Mouse (Mus musculus) mouse trophoblast stem cell (cell line): Measurements from ENCODE around the gene Fam168b.

Source experiments
- in situ Hi-C, 2 experiments: fragments of 300-500 bp; cut with MseI, MboI; formaldehyde crosslinking; loops; 2 replicates in 1 of 2; 3 replicates in 1 of 2; pipeline ENCODE4 v1.15.1; 2025

Gene Fam168b

DNA sequence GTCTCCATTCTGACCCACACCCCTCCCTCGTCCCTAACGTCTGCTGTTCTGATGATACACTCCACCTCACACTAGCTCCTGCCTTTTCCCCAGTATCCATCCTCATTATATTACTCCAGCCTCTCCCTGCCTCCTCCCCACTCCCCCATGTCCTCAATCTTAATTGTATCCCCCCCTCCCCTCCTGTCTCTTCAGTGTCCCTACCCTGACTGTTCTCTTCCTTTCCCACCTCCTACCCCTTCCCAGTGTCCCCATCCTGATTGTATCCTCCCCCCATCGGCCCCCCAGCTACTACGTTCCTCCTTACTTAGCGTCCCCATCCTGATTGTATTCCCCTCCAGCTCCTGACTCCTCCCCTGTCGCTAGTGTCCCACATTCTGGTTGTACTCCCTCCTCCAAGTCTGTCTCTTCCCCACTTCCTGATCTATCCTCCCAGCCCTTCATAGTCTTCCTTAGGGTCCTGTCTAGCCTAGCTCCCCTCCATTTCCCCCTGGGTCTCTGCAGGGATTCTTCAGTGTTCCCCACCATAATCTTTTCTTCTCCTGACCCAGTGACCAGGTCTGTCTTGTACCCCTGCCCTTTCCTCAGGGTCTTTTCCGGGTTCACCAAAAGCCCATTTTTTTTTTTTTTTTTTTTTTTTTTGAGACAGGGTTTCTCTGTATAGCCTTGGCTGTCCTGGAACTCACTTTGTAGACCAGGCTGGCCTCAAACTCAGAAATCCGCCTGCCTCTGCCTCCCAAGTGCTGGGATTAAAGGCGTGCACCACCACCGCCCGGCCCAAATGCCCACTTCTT, 7.7 kb upstream of the Fam168b start:
- in situ Hi-C loops: no loop called here

DNA sequence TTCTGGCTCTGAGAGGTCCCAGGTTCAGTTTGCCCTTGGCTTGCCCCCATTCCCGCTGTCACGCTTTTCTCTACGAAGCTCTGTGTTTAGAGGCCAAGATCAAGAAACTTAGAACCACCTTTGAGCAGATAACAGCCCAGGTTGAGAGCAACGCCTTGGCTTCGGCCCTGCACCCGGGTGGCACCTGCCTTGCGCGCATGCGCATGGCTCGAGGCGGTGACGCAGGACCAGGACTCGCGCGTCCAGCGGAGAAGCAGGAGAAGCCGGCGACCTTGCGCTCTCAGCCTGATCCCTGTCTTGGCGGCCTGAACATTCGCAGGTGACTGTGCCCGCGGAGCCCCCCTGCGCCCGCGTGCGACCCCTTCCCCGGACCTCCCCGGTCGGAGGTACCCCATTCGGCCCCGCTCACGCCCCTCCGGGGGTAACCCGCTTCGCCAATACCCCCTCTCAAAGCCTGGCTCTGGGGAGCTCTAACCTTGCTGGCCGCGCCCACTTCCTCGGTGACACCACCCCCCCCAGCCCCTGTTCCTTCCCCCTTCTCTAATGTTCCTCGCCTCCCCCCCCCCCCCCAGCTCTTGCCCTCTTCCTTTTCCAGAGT, 7.0 kb upstream of the Fam168b start, which contains the start of gene Plekhb2:
TSS of gene Plekhb2 (plus strand) at position 232 of the 598 bp plus-strand sequence.
- in situ Hi-C loops: no loop called here

DNA sequence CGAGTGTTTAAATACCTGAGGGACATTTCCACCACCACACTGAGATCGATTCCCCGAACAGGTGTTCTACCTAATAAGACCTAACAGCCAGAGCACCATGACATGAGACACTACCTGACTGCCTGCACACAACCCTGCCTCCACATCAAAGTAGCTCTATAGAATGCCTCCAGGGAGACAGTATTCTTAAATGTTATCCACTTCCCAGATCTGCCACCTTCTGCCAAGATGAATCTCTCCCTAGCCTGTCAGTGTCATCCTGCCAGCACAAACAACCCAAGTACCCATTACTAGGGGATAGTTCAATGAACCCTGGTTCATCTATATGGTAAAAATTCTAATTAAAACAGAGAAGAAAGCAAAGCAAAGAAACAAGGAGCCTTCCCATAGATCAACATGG, 4.2 kb upstream of the Fam168b start:
- in situ Hi-C loops: no loop called here

DNA sequence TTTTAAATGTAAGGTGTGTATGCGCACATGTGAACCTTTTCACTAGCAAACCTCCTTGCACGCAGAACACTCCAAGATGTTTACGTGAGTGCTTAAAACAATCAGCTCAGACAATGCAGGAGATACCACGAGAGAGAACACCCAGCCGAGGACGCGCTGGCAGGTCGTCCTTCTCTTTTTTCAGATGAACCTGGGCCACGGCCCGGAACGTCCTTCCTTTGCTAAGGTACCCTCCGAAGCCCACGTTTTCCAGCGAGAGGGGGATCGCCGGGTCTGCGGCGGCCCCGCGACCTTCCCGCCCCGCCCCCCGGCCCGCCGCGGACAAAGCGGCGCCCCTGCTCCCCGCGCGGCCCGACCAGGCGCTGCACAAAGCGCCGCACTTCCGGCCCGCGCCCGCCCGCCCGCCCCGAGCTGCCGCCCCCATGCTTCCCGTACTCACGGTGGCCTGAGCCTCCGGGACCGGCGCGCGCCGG, 440 bp downstream of the Fam168b start:
- in situ Hi-C loops: no loop called here

DNA sequence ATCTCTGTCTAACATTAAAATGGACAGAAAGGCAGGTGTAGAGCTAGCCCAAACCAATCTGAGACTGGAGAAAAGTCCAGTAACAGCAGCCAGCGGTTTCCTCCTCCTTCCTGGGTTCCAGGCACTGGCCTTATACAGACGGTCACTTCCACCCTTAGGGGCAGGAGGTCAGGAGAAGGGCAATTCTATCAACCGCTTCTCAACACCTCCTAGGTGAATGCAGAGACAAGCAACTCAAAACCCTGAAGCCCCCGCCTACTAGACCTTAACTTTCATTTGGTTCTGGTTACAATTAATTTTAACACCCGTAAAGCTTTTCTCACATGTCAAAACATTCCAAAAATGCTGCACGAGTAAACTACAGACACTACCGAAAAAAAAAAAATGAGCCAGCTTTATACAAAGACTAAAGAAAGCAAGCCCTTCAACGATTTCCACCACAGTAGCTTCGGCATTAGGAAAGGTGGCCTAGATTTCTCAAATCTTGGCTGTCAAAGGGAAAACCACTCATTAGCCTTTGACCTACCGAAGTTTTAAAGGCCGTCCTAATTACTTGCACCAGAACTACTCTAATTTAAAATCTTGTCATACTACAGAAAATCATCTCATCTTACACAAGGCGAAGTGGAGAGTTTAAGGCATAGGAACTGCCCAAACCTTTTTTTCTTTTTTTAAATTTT, 1.0 kb downstream of the Fam168b start:
- in situ Hi-C loops: no loop called here

DNA sequence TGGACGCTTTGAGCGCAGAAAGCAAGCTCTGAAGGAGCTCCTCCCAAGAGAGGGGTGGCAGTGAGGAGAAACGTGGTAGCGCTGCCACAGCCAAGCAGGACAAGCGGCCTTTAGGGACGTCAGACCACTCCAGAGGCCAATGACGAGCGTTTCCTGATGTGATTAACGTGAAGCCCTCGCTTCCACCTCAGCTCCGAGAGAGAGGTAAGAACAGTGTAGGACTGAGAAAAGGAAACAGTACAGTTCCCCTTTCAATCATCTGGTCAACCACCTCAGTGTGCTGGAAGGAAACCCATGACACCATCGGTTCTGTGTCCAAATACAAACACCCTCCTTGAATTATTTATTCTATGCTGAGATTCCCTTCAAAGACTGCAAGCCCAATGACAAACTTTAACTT, 3.6 kb downstream of the Fam168b start:
- in situ Hi-C loops: no loop called here

DNA sequence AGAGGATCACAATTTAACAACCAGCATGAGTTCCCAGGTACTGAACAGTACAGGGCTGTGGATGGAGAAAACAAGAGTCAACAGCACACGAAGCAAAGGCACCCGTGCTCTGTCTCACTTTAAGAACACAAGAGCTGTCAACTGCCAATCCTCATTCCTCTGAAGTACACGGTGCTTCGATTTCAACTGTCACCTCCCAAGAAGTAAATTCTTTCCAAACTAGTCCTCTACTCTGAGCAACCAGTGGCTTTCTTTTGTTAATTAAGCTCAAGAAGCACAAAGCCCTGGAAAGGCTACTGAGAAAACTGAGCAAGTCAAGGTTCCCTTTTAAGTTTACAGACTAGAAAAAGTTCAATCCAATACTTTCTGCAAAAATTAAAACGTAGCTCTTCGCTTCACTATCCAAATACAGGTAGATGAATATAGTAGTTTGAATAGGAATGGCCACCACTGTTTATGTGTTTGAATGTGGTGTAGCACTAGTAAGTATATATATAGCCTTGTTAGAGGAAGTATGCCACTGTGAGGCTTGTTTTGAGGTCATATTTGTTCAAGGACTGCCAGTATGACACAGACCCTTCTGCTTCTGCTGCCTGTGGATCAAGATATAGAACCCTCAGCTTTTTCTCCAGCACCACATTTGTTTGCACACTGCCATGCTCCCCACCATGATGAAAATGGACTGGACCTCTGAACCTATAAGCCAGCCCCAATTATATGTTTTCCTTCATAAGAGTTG, 4.7 kb downstream of the Fam168b start:
- in situ Hi-C loops: no loop called here

DNA sequence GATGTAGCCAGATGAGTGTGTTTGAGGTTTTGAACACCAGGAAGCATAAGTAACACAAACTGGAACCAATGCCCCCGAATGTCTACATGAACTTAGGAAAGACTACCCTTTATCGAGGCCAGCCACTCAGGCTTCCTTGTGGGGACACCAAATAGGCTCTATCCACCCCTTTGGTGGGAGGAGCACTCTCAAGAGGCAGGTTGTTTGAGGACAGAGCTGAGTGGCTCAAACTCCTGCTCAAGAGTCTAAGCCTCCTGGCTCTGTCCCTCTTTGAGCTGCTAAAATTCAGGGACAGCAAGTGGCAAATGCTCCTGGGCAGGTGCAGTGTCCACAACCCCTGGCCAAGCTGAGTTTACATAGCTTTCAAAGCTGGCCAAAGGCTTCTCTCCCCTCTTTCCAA, 8.0 kb downstream of the Fam168b start:
- in situ Hi-C loops: no loop called here

DNA sequence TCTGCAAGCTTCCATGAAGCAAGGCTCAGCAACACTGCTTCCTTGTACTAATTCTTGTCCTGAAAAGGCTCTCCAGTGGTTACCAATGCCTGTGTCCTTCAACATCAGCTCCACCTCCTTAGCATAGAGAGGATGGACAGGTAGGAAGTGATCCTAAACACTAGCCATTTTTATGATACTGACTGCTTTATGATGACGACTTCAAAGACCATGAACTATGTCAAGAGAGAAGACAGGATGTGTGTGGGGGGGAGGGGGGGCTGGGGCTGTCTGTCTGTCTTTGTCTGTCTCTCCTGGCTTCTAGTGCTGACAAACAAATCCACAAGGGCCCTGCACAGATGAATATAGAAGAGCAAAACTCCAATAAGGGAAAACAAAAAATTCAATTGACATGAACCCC, 11.5 kb downstream of the Fam168b start:
- in situ Hi-C loops: no loop called here

DNA sequence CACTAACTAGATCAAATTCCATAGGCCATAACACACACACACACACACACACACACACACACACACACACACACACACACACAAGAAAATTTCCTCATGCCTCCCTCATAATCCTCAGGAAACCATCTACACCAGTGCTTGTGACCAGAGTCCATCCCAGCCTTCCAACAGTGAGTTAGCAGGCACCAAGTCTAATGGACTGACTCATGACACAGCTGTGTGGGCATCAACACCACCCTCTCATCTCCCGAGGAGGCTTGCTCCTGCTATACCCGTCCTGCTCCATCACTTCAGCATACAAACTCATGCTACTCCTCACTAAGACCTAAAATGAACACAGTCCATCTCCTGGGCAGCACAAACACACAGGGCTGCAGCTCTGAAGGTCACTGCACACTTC, 11.9 kb downstream of the Fam168b start:
- in situ Hi-C loops: no loop called here

DNA sequence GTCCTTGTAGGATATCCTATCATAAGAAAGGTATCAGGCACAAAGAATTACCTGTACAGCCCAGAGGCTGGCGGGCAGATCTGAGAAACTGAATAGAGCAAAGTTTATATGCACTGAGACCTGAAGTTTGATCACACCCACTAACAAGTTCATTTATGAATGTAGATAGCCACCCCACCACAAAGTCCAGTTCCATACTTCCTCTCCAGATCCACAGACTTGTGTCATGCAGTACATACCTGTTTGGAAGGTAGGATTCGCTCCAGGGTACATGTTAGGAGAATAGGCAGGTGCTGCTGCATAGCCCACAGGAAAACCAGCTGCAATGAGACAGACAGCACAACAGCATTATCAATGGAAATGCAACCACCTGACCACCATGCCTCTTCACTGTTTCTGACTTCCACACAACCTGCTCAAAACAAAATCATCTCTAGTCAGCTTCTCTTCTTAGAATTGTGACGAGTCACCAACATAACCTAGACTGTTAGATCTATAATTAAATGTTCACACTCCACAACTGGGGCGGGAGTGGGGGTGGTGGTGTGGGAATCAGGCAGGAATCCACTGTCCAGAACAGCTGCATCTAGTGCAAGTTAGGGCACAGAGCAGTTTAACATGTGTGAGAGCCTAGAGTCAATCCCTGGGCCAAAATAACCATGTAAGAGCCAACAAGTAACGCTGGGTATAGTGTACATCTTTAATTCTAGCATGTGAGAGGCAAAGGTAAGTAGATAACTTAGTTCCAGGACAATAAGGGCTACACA, 14.2 kb downstream of the Fam168b start:
- in situ Hi-C loops: no loop called here

DNA sequence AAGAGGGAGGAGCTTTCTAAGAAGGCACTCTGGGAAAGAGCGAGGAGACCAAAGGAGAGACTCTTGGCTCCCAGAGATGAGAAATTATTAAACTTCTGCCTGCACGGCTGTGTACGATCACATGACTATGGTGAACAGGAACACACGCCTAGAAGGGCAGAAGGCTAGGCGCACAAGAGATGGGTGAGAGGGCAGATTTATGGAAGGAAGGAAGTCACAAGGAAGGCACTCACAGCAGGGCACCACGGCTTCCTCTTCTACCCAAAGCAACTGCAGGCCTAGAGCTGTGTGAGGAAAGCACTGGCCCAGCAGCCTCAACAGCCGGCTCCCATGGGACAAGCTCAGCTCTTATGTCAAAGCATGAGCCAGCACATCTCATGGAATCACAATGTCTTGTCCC, 15.0 kb downstream of the Fam168b start:
- in situ Hi-C loops: no loop called here

DNA sequence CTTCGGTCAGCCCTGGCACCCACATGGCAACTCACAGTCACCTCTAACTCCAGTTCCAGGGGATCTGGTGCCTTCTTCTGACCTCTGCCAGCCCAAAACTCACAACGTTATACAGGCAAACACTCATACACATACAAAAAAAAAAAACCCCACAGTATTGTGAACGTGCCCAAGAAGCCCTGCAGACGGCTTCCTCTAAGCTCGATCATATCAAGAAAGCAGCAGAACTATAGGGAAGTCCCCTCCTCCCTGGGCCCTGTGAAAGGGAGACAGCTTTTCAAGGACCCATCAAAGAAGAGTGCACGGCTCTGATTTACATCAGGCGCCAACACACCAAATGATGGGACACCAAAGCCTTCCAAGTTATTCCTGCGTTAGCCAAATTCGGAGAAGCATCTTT, 17.0 kb downstream of the Fam168b start:
- in situ Hi-C loops: no loop called here

DNA sequence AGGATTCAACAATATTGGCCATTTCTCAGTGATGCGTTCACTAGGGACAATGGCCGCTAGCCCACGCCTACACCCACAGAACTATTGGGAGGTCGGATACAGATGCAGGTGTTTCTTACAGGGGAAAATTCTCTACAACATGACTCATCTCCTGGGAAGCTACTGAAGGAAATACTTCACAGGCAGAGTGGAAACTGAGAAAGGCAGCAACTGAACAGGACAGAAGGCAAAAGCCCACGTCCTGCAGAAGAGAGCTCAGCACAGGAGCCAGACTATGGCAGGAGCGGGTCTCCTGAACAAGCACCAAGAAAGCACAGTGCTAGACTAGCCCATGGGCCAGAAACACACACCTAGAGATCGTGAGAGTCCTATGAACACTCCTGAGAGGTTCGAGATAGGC, 18.7 kb downstream of the Fam168b start:
- in situ Hi-C loops: no loop called here

DNA sequence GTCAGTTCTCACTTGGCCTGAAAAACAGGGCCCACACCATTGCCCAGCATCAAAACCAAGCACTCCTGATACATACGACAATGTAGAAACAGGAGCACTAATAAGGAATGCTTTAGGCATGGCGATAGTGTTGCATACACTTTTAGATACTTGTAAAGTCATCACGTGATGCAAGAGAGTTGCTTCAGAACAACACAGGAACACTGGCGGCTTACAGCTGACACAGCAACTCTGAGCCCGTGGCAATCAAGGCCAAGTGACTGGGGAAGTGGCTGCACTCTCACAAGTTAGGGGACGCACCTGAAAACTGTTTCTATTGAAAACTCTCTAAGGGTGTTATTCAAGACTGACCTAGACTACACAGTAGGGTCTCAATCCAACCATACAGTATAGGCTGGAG, 19.5 kb downstream of the Fam168b start:
- in situ Hi-C loops: no loop called here

DNA sequence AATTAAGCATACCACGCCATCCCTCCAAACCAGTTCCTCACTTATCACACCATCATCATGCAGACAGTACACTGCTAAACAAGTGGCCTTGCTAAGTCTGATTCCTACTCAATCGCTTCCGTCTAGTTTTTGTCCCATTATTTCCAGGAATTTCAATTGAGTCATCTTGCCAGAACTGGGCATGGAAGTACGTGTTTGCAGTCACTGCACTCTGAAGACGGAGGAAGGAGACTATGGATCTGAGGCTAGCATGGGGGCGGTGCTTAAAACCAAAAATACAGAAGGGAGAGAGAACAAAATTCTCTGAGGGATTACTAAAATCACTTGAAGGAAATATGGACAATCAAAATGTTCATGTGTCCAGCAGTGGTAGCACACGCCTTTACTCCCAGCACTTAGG, 20.1 kb downstream of the Fam168b start:
- in situ Hi-C loops: no loop called here

DNA sequence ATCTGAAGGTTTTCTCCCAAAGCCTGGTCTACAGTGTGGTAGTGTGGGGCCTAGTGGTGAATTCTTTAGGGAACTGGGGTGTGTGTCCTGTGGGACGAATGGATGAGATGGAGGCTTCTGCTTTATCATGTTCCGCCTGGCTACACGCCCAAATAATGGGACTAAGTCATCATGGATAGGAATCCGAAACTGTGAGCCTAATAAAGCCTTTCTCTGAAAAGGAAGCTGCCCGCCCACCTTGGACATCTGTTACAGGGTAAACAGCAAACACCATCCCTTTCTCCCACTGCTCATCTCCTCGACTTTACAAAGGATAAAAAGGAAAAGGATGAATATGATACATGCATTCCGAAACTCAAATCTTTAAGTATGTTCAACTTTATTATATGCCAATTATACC, 20.9 kb downstream of the Fam168b start:
- in situ Hi-C loops: no loop called here

DNA sequence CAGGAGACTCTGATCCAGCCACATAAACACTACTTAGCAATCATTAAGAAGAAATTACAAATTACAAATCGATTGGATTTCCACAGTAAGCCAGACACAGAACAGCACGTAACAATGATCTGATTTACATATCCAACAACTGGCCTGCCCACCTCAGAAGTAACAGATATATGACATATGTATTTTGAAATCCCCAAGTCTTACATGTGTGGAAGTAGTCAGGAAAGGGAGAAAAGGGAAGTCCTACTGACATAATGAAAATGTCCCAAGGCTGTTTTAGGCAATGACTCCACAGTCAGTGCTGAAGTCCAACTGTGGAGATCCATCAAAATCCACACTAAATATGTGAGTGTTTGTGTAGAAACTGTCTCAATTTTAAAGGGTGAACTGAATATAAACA, 21.5 kb downstream of the Fam168b start:
- in situ Hi-C loops: no loop called here

DNA sequence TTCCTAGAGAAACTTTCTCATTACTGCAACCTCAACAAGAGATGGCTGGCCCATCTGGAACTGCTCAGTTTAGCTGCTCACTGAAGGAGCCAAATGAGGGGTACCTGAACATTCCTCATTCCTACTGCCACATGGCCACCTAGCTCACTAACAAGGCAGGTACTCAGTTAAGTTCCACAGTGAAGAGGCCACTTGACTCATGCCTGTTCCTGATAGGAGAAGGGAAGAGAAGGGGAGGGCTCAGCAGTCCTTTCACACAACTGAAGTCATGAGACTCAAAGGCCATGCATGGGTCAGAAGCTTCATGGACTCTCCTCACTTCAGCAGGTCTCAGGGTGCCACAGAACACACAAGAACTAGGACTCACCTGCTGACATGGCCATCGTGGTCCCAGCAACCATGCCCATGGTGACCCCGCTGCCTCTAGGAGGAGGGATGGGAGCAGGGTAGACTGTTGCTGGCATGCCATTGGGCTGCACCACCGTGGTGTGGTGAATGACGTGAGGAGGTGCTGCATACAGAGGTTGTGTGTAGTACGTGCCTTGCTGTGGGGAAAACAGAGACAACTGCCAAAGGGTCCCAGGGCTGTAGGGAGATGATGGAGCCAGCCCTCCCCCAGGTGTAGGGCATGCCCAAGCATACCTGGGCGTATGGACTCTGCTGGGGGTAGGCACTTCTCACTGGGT, 23.5 kb downstream of the Fam168b start:
- in situ Hi-C loops: no loop called here

DNA sequence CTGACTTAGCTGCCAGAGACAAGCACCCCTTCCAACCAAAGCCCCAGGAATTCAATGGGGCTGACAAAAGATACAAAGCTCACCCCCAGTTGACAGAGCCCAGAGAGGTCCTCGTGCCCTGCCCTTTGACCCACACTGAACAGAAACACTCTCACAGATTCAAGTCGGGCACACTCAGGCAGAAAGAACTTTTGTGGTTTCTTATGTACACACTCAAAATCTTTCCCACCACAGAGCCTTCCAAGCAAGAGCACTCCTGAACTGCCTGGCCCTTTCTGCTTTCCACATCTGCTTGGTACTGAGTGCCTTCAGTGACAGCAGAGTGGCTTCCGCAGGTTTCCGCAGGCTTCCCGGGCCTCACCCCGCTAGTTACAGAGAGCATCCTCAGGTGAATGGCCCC, 27.0 kb downstream of the Fam168b start:
- in situ Hi-C loops: no loop called here
